Mouse (Mus musculus): ENCODE results near the gene Smad3.

- TF ChIP-seq CTCF (IDR thresholded peaks at IDR 0.05; ENCODE audit: low read depth) = no peak
- TF ChIP-seq EP300 (optimal IDR thresholded peaks at IDR 0.05) = no peak
Measured at GRCm38 (mm10) chr9:63758641-63759391, 1.0 kb upstream of the Smad3 start.

All from stomach, postnatal 0 days (tissue).